Mouse (Mus musculus) bone marrow macrophage, adult 2 months (primary cell): ENCODE data around the gene Vac14. TPM values are rescaled to one million over a fixed set of nuclear protein-coding genes. Genes with fewer than 3 reads are reported as not detected.

Experiments
- H3K27ac ChIP-seq: 2 replicates; pipeline ENCODE4 v1.5.1; 2012; ENCODE audit warnings: low read depth, low read length; ENCODE audit not compliant: insufficient read depth
- H3K4me1 ChIP-seq: 2 replicates; pipeline ENCODE4 v1.6.1; 2012; ENCODE audit warnings: low read length; ENCODE audit not compliant: control insufficient read depth, insufficient read depth
- H3K4me3 ChIP-seq: 2 replicates; pipeline ENCODE4 v1.5.1; 2012; ENCODE audit warnings: mild to moderate bottlenecking, low read length, moderate library complexity; ENCODE audit not compliant: insufficient read depth
- CTCF ChIP-seq: IDR thresholded peaks from 2 replicates; pipeline ENCODE4 v1.5.1; 2012; ENCODE audit warnings: low read depth, mild to moderate bottlenecking, low read length, moderate library complexity
- POLR2A ChIP-seq: IDR thresholded peaks from 2 replicates; pipeline ENCODE4 v1.6.1; 2012; ENCODE audit warnings: mild to moderate bottlenecking, low read depth, low read length, borderline replicate concordance
- polyA plus RNA-seq: library from polyadenylated mRNA; stranded (reverse); fragments of >200 nt; gene quantifications from 2 replicates; pipeline ENCODE4 v1.2.4, GENCODE M21; 2012; ENCODE audit not compliant: missing spikeins, insufficient read depth, insufficient read length

Gene Vac14
- polyA plus RNA-seq, 1 experiment: 32.9 TPM

DNA sequence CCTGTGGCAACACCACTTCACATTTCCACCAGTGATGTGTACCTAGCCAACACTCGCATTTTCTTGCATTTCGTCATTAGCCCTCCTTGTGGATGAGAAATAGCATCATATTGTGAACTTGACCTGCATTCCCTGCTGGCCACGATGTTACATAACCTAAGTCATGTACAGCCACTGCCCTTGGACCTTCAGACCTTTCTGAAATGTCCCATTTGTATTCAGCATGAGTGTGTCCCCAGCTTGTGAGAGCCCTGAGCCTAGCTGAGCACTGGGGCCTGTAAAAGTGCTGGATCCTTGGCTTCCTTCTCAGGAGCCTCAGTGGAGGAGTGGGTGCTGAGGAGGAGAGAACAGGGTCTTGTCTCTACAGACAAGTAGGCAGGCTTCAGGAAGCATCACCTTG is 27.0 kb downstream of the Vac14 start:
- TF ChIP-seq CTCF (no peak), POLR2A (no peak)
- Histone ChIP-seq H3K4me3 (no peak overlapping the region), H3K27ac (no peak overlapping the region), H3K4me1 (peaks cover 2% of the 10 kb centered on the region)

DNA sequence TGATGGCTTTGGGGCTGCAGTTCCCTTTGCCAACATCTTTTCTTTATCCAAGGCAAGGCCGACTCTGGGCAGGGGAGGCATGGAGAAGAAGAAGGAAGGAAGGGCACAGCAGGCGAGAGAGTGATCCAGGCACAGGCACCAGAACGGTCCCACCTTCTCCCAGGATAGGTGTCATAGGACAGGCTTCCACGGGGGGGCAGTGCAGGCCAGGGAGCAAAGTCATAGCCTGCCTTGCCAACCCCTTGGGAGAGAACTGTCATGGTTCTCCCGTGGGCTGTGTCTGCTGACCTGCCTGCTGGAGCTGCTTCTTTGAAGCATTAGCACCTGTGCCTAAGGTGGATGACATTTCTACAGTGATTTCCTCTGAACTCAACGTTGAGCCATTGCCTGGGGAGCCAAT is 27.7 kb downstream of the Vac14 start:
- no peak for TF ChIP-seq POLR2A
- peak; percentile 28; the same call in 1 of the 2 replicates for TF ChIP-seq CTCF
- H3K4me3 ChIP-seq: no peak overlapping the region
- peaks cover 2% of the 10 kb centered on the region for H3K4me1 ChIP-seq
- no peak overlapping the region for H3K27ac ChIP-seq

DNA sequence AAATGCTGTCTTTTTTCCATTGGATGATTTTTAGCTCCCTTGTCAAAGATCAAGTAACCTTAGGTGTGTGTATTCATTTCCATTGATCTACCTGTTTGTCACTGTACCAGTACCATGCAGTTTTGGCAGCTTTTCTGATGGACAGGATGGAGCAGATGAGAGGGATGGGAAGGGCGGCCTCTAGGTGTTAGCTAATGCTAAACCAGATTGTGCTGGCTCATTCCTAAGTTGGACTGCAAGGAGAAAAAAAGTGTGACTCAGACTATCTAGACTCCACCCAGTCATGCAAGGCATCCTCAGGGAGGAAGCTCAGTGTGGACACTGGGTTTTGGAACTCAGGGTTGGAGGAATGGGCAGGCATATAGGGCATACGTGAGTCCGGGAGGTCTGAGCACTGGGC is 30.2 kb downstream of the Vac14 start:
- no peak overlapping the region for H3K27ac ChIP-seq
- no peak for TF ChIP-seq CTCF
- no peak for TF ChIP-seq POLR2A
- H3K4me1 ChIP-seq: no peaks in the 10 kb centered on the region
- H3K4me3 ChIP-seq: no peak overlapping the region

DNA sequence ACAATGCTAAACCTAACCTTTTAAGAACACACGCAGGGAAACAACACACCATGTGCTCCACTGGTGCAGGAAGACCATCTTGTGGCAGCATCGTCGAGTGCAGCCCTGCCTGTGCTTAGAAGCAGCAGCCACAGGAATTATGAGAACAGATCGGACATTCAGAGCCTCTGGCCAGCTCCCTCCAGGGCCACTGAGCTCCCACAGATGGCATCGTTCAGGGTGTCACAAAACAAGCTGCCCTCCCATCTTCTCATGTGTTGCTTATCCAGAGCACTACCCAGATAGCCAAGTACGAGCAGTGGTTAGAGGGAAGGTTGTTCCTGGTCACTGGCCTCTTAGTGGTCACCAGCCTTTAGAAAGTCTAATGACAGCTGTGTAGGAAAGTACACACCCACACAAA is 30.9 kb downstream of the Vac14 start:
- Histone ChIP-seq H3K4me1 (no peaks in the 10 kb centered on the region), H3K4me3 (no peak overlapping the region), H3K27ac (no peak overlapping the region)
- no peak for TF ChIP-seq CTCF
- no peak for TF ChIP-seq POLR2A

DNA sequence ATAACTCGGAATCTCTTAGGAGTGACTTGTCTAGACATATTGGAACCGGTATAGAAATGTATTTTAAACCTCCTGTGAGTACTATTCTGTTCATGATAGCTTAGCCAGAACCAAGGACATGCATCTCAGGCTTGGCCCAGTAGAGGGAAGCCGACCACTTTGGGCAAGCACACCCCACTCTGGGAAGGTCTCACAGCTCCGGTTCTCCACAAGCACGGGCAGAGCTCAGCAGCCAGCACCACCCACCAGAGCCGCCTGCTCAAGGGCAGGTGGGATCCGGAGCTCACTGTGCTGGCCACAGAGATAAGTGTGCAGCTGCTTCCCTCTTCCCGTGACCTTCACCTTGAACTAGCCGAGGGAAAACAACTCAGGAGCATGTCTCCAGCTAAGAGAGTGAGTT is 32.5 kb downstream of the Vac14 start:
- H3K4me1 ChIP-seq: no peaks in the 10 kb centered on the region
- TF ChIP-seq POLR2A: no peak
- TF ChIP-seq CTCF: no peak

DNA sequence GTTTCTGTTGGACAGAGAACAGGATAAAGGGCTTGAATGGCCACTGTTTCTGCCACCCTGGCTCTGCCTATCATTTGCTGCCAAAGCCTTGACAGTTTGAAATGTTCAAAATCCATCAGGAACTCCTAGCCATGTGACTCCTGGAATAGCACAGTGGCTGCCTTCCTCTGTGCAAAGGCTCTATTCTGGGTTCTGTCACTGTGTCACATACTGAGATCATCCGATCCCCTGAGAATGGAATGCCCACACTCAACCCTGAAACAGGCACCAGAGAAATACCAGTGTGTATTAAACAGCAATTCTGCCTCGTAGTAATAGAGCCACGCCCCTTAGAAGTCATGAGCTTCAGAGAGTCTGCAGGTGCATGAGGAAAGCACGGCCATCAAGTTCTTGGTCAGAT is 33.5 kb downstream of the Vac14 start:
- no peak for TF ChIP-seq CTCF
- TF ChIP-seq POLR2A: no peak
- Histone ChIP-seq H3K4me1 (no peaks in the 10 kb centered on the region), H3K27ac (no peak overlapping the region), H3K4me3 (no peak overlapping the region)

More for the DNA sequence above, 32.5 kb downstream of the Vac14 start:
- H3K27ac ChIP-seq: no peak overlapping the region
- no peak overlapping the region for H3K4me3 ChIP-seq

DNA sequence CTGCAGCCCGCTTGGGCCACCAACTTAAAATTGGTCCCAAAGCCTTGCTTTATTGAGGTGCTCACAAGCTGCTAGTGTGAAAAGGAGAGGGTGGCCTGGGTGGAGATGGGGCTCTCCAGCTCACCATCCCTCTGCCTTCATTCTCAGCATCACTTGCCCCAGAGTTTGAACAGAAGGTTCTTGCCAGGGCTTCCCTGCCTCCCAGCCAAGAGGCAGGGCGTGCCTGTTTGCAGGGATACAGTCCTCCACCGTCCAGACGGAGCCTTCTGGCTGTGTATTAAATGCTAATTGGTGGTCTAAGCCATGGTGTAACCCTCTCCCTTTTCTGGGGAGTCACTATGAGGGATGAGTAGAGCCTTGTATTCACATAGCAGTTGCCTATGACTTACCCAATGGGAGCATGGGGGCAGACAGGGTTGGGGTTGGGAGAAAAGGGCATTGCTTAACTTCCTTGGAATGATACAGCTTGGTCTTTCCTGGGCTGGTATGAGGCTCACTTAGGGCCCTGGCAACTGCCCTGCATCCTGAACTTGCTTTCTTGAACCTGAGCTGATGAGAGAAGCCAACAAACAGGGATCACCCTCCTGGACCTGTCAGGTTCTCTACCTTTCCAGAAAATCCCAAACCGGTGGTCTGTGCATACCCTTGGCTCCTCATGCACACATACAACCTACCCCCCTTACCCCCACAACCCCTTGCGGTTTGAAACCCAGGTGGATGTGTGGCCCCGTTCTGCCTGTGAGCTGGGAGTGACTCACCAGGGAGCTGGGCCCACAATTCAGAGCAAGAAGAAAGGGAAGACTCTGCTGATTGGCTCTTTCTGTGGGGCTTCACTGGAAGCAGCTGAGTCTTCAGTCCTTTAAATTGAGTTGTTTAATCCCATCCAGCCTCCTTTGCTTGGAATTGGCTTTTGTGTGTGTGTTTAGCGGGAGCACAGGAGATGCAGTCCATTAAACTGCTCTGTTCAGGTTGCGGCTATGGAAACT is 36.0 kb downstream of the Vac14 start:
- Histone ChIP-seq H3K4me1 (no peaks in the 10 kb centered on the region), H3K27ac (no peak overlapping the region), H3K4me3 (no peak overlapping the region)
- TF ChIP-seq CTCF (no peak), POLR2A (no peak)

DNA sequence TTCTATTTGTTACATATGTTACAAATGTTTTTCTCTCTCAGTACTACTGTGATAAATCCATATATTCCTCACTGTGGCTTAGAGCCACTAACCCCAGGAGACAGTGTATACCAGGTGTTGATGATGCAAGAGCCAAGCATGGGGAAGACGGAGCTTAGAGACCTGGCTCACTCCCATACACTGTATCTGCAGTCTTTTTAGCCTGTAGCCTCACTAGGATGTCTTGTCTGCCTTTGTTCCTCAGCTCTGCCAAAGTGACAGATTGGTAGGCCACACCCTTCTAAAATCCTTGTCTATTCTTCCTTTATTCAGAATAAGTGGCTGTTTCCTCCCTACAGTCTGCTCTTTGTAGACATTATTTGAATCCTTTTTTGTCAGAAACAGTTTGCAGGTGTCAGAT is 37.4 kb downstream of the Vac14 start:
- no peaks in the 10 kb centered on the region for H3K4me1 ChIP-seq
- TF ChIP-seq CTCF (no peak), POLR2A (no peak)
- H3K27ac ChIP-seq: no peak overlapping the region
- no peak overlapping the region for H3K4me3 ChIP-seq

DNA sequence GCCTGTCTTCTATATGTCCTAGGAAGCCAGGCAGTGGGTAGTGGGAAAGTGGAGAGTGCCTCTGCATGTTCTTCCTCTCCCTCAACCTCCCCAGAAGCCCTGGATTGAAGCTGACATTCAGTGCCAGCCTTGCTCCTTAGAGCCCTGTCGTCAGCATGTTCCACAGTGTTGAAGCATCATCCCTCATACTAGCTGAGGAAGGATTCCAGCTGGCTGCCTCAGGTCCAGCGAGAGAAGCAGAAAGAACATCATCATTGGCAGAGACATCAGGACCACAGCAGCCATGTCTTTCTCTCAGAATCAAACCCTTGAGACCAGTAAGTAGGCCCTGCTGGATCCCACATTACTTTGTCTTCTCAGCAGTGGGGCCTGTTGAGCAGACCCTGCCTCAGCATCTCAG is 39.3 kb downstream of the Vac14 start:
- Histone ChIP-seq H3K4me1 (no peaks in the 10 kb centered on the region), H3K4me3 (no peak overlapping the region), H3K27ac (no peak overlapping the region)
- no peak for TF ChIP-seq CTCF
- TF ChIP-seq POLR2A: no peak

DNA sequence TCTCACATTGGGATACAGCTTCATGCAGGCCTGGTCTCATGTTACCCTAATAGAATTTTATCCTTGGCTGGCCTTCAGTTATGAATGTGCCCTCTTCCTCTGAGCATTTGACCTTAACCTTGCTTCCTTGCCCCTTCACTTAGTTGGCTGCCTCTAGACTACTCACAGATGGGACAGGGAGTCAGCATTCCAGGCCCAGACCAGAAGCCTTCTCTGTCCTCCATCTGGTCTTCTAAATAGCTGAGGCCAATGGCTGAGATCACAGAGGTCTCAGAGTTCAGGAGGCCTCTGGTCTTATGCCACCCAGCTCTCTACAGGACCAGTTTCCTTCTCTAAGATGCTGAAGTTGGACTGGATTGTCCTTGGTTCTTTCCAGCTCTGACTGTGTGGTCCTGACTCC is 41.7 kb downstream of the Vac14 start:
- TF ChIP-seq POLR2A (no peak), CTCF (no peak)
- Histone ChIP-seq H3K27ac (no peak overlapping the region), H3K4me3 (no peak overlapping the region), H3K4me1 (peaks cover 4% of the 10 kb centered on the region; the same call in 1 of the 2 replicates)

DNA sequence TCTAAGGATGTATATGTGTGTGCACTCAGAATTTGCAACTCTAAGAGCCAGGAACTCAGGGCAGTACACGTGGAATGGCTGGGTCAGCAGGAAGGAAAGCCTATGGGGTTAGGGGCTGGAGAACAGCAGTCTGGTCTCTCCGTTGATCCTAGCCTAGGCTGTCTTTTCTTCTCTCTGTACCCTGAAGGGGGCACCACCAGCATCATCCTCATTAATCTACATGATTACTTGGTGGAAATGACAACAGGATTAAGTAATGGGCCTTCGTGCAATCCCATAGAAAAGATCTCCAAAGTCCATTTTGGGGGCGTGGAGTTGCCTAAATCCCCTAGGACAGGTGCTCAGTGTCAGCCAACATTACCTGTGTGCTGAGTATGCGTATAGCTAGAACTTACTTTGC is 44.2 kb downstream of the Vac14 start:
- Histone ChIP-seq H3K4me1 (peaks cover 6% of the 10 kb centered on the region; the same call in 1 of the 2 replicates), H3K27ac (no peak overlapping the region), H3K4me3 (no peak overlapping the region)
- no peak for TF ChIP-seq POLR2A
